ENCODE assay signal across 32 mouse cellular contexts in genomic region chr10:124945257-124945656, GRCm38 (mm10).
"Had no signal": no experiment of that assay in that cellular context is flagged by ENCODE, and none has a peak within 500 bp of the region (broad histone marks: within the 10 kb centered on the region; RNA-seq: fewer than 3 reads in every experiment).

No protein-coding gene starts in this region.

- DNase-seq: left cerebral cortex, postnatal 4 days; liver; liver, embryonic 13.5 days; liver, postnatal 0 days; lung, adult 18-20 months; lung, adult 2 months; lung, postnatal 10 days; lung, postnatal 14 days; lung, postnatal 36 days; lung, postnatal 4 days; midbrain, embryonic 14.5 days had no signal

- H3K4me2 ChIP-seq: limb, embryonic 12.5 days; limb, embryonic 13.5 days; limb, embryonic 15.5 days; liver, embryonic 11.5 days; liver, embryonic 12.5 days; liver, embryonic 13.5 days; liver, embryonic 15.5 days; lung, embryonic 14.5 days; lung, embryonic 15.5 days; midbrain, embryonic 11.5 days; midbrain, embryonic 12.5 days; midbrain, embryonic 13.5 days; midbrain, embryonic 15.5 days; neural tube, embryonic 12.5 days had no signal

- H3K4me1 ChIP-seq: limb, embryonic 10.5 days; limb, embryonic 12.5 days; limb, embryonic 13.5 days; limb, embryonic 15.5 days; liver, embryonic 12.5 days; liver, embryonic 13.5 days; liver, embryonic 15.5 days; lung, embryonic 15.5 days; megakaryocyte, embryonic 14.5 days; midbrain, embryonic 10.5 days; midbrain, embryonic 12.5 days; midbrain, embryonic 13.5 days; midbrain, embryonic 15.5 days; neural tube, embryonic 12.5 days had no signal

- H3K36me3 ChIP-seq: limb, embryonic 10.5 days; limb, embryonic 12.5 days; limb, embryonic 13.5 days; limb, embryonic 15.5 days; liver, embryonic 12.5 days; liver, embryonic 13.5 days; liver, embryonic 15.5 days; lung, embryonic 15.5 days; midbrain, embryonic 10.5 days; midbrain, embryonic 12.5 days; midbrain, embryonic 13.5 days; midbrain, embryonic 15.5 days; neural tube, embryonic 12.5 days had no signal

- H3K4me3 ChIP-seq: limb, embryonic 10.5 days; limb, embryonic 12.5 days; limb, embryonic 13.5 days; limb, embryonic 15.5 days; liver, embryonic 12.5 days; liver, embryonic 13.5 days; liver, embryonic 15.5 days; lung, embryonic 15.5 days; megakaryocyte, embryonic 14.5 days; midbrain, embryonic 10.5 days; midbrain, embryonic 12.5 days; midbrain, embryonic 13.5 days; midbrain, embryonic 15.5 days; myocyte; neural tube, embryonic 12.5 days had no signal

- ATAC-seq: liver, embryonic 12.5 days; liver, postnatal 0 days; lung, postnatal 0 days; midbrain, embryonic 13.5 days; midbrain, embryonic 15.5 days; midbrain, embryonic 16.5 days had no signal

- H3K27me3 ChIP-seq: limb, embryonic 12.5 days; limb, embryonic 13.5 days; limb, embryonic 15.5 days; liver, embryonic 12.5 days; liver, embryonic 13.5 days; liver, embryonic 15.5 days; lung, embryonic 15.5 days; megakaryocyte, embryonic 14.5 days; midbrain, embryonic 12.5 days; midbrain, embryonic 13.5 days; midbrain, embryonic 15.5 days; neural tube, embryonic 12.5 days had no signal

- H3K27ac ChIP-seq: limb, embryonic 10.5 days; limb, embryonic 12.5 days; limb, embryonic 13.5 days; limb, embryonic 15.5 days; liver, embryonic 12.5 days; liver, embryonic 13.5 days; liver, embryonic 14.5 days; liver, embryonic 15.5 days; lung, embryonic 15.5 days; macrophage; midbrain, embryonic 10.5 days; midbrain, embryonic 12.5 days; midbrain, embryonic 13.5 days; midbrain, embryonic 15.5 days; neural tube, embryonic 12.5 days had no signal

- H3K9me3 ChIP-seq: limb, embryonic 10.5 days; limb, embryonic 12.5 days; limb, embryonic 13.5 days; limb, embryonic 15.5 days; liver, embryonic 12.5 days; liver, embryonic 13.5 days; liver, embryonic 15.5 days; lung, embryonic 15.5 days; midbrain, embryonic 10.5 days; midbrain, embryonic 12.5 days; midbrain, embryonic 13.5 days; midbrain, embryonic 15.5 days; neural tube, embryonic 12.5 days had no signal

- H3K9ac ChIP-seq: limb, embryonic 12.5 days; limb, embryonic 13.5 days; limb, embryonic 15.5 days; liver, embryonic 12.5 days; liver, embryonic 13.5 days; liver, embryonic 14.5 days; liver, embryonic 15.5 days; liver, postnatal 0 days; lung, embryonic 14.5 days; lung, embryonic 15.5 days; midbrain, embryonic 12.5 days; midbrain, embryonic 13.5 days; midbrain, embryonic 15.5 days; neural tube, embryonic 12.5 days had no signal
